Mouse (Mus musculus): ENCODE data around the gene Abcf2. TPM values are rescaled to one million over a fixed set of nuclear protein-coding genes. Genes with fewer than 3 reads are reported as not detected.

Gene Abcf2
- total RNA-seq, 4 experiments from 2014 or later = 114 to 132 (median 122) TPM

DNA sequence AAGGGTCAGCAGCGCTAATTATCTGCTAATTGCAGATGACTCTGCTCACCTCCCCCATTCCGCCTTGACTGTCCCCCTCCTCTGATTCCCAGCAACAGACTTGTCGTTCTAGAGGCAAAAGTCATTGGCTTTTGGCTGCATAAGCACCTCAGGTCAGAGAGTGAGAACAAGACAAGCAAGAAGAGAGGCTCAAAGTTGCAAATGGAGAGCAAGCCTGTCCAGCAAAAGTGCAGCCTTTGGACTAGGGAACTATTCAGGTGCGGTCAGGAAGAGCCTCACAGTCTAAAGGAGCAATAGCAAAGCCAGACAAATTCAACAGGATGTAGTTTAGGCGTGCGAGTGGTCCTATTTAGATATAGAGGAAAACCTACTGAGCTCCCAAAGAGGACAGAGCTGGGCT lies 49.5 kb downstream of the Abcf2 start:
- DNase-seq (ENCODE audit: low spot score in 2 of 2) = no peak

DNA sequence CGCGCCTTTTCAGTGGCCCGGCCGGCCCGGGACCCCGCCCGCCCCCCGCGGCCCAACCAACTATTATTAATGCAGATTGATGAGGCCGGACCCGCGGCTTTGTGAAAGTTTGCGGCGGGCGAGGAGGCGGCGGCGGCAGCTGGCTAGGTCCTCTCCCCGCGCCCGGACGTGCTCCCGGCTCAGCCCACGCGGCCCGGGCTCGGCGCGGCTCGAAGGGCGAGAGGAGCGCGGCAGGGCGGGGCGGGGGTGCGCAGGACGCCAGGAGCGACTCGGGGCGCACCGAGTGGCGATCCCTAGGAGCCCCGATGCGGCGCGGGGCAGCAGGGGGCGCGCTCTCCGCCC lies 50.4 kb downstream of the Abcf2 start, which contains the start of gene Gbx1:
TSS of gene Gbx1 (minus strand) at position 314 of the 342 bp plus-strand sequence.
- DNase-seq (ENCODE audit: low spot score in 2 of 2) = no peak

DNA sequence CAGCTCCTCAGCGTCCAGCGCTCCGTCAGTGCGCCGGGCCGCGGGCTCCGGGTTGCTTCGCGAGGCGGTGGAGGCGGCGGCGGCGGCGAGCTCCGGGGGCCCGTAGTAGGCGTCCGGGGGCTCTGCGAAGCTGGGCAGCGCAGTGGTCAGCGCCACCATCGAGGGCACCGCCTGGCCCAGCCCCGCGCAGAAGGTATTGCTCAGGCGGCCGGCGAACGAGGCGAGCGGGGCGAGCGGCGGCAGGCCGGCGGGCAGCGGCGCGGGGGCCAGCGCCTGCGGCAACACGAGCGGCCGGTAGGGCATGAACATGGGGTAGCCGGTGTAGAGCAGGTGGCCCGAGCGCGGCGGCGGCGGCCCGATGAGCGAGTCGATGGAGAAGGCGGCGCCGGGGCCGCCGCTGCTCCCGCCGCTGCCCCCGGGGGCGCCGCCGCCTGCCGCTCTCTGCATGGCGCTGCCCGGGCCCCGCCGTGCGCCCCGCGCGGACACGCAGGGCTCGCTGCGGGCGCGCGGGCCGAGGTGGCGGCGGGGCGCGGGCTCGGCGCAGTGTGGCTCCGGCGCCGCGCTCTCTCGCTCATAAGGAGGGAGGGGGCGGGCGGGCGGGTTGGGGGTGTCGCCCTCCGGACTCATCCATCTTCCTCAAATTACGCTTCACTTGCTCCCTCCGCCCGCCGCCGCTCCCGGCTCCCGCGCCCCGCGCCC lies 50.9 kb downstream of the Abcf2 start:
- DNase-seq (ENCODE audit: low spot score in 2 of 2) = no peak

DNA sequence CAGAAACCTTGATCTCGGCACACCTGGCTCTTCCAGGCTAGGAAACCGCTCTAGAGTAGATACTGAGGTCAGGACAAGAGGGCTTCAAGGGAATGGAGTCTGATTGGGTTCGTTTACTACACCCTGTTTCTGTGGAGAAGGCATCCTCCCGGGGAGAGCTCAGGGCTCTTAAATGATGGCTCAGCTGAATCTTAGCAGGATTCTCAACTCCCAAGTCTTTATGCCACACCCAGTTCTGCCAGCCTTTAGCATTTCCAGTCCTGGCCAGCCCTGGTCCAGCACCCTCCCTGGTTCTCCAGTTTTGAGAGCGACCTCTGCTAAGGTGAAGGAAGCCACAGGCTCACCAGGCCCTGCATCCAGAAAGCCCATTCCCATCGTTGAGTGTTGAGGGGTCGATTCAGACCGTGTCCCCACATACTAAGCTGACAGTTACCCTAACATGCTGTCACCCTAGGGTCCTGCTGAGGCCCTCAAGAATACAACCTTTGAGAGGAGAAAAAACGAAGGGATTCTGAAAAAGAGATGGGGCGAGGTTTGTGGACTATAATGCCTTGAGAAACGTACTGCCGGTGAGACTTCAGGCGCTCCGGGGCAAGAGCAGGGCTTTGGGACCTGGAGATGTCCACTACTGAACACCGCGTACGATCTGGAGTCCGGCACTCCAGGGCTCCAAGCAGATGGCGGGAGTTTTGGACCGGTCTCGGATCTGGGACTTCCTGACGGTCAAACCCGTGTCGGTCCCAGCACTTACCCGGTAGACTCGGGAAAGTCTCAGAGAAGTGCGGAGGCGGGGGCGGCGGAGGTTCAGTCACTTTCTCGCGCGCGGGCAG lies 51.7 kb downstream of the Abcf2 start:
- no peak for DNase-seq (ENCODE audit: low spot score in 2 of 2)

DNA sequence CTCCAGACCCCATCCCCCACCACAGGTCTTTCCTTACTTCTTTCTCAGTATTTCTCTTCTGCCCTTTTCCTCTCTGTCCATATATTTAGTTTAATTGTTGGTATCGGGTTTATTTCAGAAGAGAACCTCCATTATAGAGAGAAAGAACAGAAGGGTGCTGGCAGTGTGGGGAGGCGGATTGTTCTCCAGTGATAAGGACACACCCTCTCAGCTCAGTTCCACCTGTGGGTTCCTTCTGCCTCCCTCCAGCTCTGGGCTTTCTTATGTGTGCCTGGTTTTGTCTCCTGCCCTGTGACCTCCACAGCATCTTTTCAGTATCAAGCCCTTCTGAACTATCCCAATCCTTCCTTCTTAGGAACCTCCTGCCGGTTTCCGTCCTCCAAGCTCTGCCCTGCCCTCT lies 52.7 kb downstream of the Abcf2 start:
- DNase-seq (ENCODE audit: low spot score in 2 of 2) = no peak

DNA sequence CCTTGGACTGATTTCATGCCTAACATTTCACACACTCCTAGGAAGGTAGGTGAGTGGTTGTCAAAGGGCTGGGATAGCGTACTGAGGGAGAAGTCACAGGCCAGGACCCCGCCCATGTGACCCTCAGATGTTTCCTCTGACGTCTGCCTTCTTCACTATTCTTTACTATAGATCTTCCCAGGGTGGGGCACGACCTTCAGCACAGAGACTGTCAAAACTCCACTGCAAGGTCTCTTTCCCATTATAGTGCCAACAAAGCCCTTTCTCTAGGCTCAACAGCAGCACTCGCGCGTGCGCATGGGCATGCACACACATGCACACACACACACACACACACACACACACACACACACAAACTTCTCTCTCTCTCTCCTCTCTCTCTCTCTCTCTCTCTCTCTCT lies 53.5 kb downstream of the Abcf2 start:
- DNase-seq (ENCODE audit: low spot score in 2 of 2) = no peak

DNA sequence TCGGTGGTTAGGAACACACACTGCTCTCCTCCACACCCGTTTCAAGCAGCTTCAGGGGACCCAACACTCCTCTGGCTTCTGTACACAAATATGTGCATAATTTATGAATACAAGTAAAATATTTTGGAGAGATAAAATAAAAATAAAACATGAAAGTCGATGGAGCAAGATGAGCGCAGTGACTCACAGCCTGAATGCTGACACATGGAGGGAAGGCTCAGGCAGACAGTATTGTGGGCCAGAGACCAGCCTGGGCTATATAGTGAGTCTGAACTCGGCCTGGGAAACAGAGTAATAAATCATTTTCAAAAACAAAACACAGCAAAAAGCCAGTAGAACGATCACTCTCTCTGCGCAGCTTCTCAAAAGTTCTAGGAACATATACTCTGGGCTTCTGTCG lies 55.9 kb downstream of the Abcf2 start:
- no peak for DNase-seq (ENCODE audit: low spot score in 2 of 2)

Small RNAs within 50 kb of the gene (microRNA-seq; reads per million reads assigned to microRNA genes)
- 188 reads per million, percentile 59 among the genes with 10 or more reads in this experiment for gene Mir671

Other genes starting within 250 kb of the Abcf2 start
- gene Kcnh2, start 225.9 kb downstream of the Abcf2 start, total RNA-seq (2022) = 1 to 10 TPM in 2 of 4 experiments, under 1 TPM in 2; 0.54 to 1.8 (median 1.2) TPM
- gene Nos3, start 212.7 kb downstream of the Abcf2 start, total RNA-seq (2022) = 1 to 10 TPM; 3.2 to 5.8 (median 4.0) TPM
- under 1 TPM in 1 of 4 experiments, not detected in 3; 0.22 TPM for gene Atg9b, start 185.3 kb downstream of the Abcf2 start, total RNA-seq (2022)
- gene Abcb8, start 183.8 kb downstream of the Abcf2 start, total RNA-seq (2022) = 10 to 100 TPM; 34.7 to 40.0 (median 38.8) TPM
- gene Asic3, start 164.1 kb downstream of the Abcf2 start, total RNA-seq (2022) = under 1 TPM in 1 of 4 experiments, not detected in 3; 0.34 TPM
- 10 to 100 TPM in 3 of 4 experiments, 1 to 10 TPM in 1; 9.3 to 12.6 (median 10.7) TPM for gene Cdk5, start 153.9 kb downstream of the Abcf2 start, total RNA-seq (2022)
- 10 to 100 TPM; 10.7 to 14.5 (median 12.6) TPM for gene Slc4a2, start 153.6 kb downstream of the Abcf2 start, total RNA-seq (2022)
- 100 to 1,000 TPM; 188 to 243 (median 221) TPM for gene Fastk, start 132.2 kb downstream of the Abcf2 start, total RNA-seq (2022)
- 10 to 100 TPM; 18.4 to 19.9 (median 19.3) TPM for gene Tmub1, start 129.6 kb downstream of the Abcf2 start, total RNA-seq (2022)
- 10 to 100 TPM; 79.7 to 89.0 (median 83.6) TPM for gene Agap3, start 125.3 kb downstream of the Abcf2 start, total RNA-seq (2022)
- not detected for gene Gbx1, start 50.3 kb downstream of the Abcf2 start, total RNA-seq (2022)
- 100 to 1,000 TPM; 101 to 130 (median 119) TPM for gene Asb10, start 36.5 kb downstream of the Abcf2 start, total RNA-seq (2022)
- not detected for gene 4931409K22Rik, start 20.7 kb downstream of the Abcf2 start, total RNA-seq (2022)
- gene Chpf2, start 9.3 kb upstream of the Abcf2 start, total RNA-seq (2022) = 10 to 100 TPM in 3 of 4 experiments, 1 to 10 TPM in 1; 8.5 to 14.5 (median 12.4) TPM
- 100 to 1,000 TPM; 207 to 267 (median 221) TPM for gene Smarcd3, start 46.9 kb upstream of the Abcf2 start, total RNA-seq (2022)
- gene Nub1, start 108.1 kb upstream of the Abcf2 start, total RNA-seq (2022) = 10 to 100 TPM; 30.6 to 36.8 (median 34.1) TPM
- under 1 TPM in 1 of 4 experiments, not detected in 3; 0.18 TPM for gene Wdr86, start 153.3 kb upstream of the Abcf2 start, total RNA-seq (2022)
- gene Crygn, start 180.5 kb upstream of the Abcf2 start, total RNA-seq (2022) = not detected